ENCODE assay signal across 8 mouse cellular contexts in the genomic region with DNA sequence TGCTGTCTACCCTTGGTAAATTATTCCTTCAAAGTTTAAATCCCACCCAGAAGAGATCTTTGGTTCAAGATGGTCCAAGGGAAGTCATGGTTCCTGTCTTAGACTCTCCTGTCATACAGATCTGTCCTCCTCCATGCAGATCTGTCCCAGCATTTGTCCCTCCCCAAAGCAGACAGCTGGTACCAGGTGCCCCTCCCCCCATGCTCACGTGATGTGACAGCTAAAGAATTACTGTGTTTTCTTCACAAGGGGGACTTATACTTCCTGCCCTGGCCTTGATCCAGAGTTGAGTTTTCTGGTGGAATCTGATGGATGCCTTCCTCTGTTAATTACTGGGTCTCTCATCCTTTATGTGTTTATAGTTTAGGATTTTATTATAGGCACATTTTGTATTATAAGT. TPM values are rescaled to one million over a fixed set of nuclear protein-coding genes. Genes with fewer than 3 reads are reported as not detected.
DNase-seq lines count a peak whose midpoint lies in the region; ATAC-seq and TF ChIP-seq lines count a peak whose summit lies in the region.

No protein-coding gene starts in this region.

- H3K79me3 ChIP-seq in C2C12 (ENCODE audit: low read depth): no peaks in the 10 kb centered on the region

- peaks cover 59% of the 10 kb centered on the region for H3K4me1 ChIP-seq in forebrain, embryonic 15.5 days
- peaks cover 20% of the 10 kb centered on the region; the same call in 1 of the 2 replicates for H3K4me1 ChIP-seq in kidney, embryonic 14.5 days (ENCODE audit: control insufficient read depth, insufficient read depth, low read length)
- peaks cover 2% of the 10 kb centered on the region; the same call in 1 of the 2 replicates for H3K4me1 ChIP-seq in spleen, adult 2 months (ENCODE audit: control insufficient read depth, insufficient read depth, insufficient read length)

- no peaks in the 10 kb centered on the region for H3K79me2 ChIP-seq in C2C12 (ENCODE audit: control insufficient read depth, insufficient read depth)

- H3K36me3 ChIP-seq in C2C12 (ENCODE audit: control insufficient read depth, insufficient read depth): no peaks in the 10 kb centered on the region
- 0 out of 2 replicates have a peak, but pooled peaks cover 2% of the 10 kb centered on the region for H3K36me3 ChIP-seq in forebrain, embryonic 15.5 days
- no peaks in the 10 kb centered on the region for H3K36me3 ChIP-seq in kidney, embryonic 14.5 days (ENCODE audit: control insufficient read depth, insufficient read depth, low read length)
- H3K36me3 ChIP-seq in spleen, adult 2 months (ENCODE audit: control insufficient read depth, insufficient read depth, low read length): no peaks in the 10 kb centered on the region

- whole genome bisulfite sequencing in forebrain, embryonic 15.5 days: 0% methylated on average over 1 of the region's 1 CpGs
- WGBS in kidney, embryonic 14.5 days: 6% methylated on average over 1 of the region's 1 CpGs
- 0% methylated on average over 1 of the region's 1 CpGs for WGBS in spleen, adult 2 months

- no peak overlapping the region for H3ac ChIP-seq in C2C12 (ENCODE audit: control insufficient read depth, insufficient read length, low read depth)

- TF ChIP-seq POLR2A in spleen, adult 2 months (IDR thresholded peaks at IDR 0.05; ENCODE audit: low read depth, low read length): no peak

- ATAC-seq in forebrain, embryonic 15.5 days (replicated peaks): peak; percentile 9; the same call in 1 of the 2 replicates
- ATAC-seq in kidney, embryonic 14.5 days (ENCODE audit: low FRiP score, low TSS enrichment): 0 out of 2 replicates have a peak, but pooled peaks have one; percentile 11

- H3K9me3 ChIP-seq in forebrain, embryonic 15.5 days: no peaks in the 10 kb centered on the region
- no peaks in the 10 kb centered on the region for H3K9me3 ChIP-seq in kidney, embryonic 14.5 days (ENCODE audit: control insufficient read depth, low read length)

- H3K27me3 ChIP-seq in C2C12 (ENCODE audit: control insufficient read depth, insufficient read depth, insufficient read length): no peaks in the 10 kb centered on the region
- H3K27me3 ChIP-seq in forebrain, embryonic 15.5 days: no peaks in the 10 kb centered on the region
- H3K27me3 ChIP-seq in kidney, embryonic 14.5 days (ENCODE audit: control insufficient read depth, insufficient read depth, low read length): no peaks in the 10 kb centered on the region
- no peaks in the 10 kb centered on the region for H3K27me3 ChIP-seq in spleen, adult 2 months (ENCODE audit: control insufficient read depth, insufficient read depth, low read length)

- no peak overlapping the region for H3K9ac ChIP-seq in forebrain, embryonic 15.5 days (replicated peaks)
- no peak overlapping the region for H3K9ac ChIP-seq in kidney, embryonic 14.5 days (ENCODE audit: low read depth, low read length)

- H3K27ac ChIP-seq in forebrain, embryonic 15.5 days (replicated peaks): peak overlapping the region; percentile 84
- peak overlapping the region; percentile 4; the same call in 1 of the 2 replicates for H3K27ac ChIP-seq in kidney, embryonic 14.5 days (ENCODE audit: low read depth, low read length)
- H3K27ac ChIP-seq in spleen, adult 2 months (ENCODE audit: insufficient read depth, low read length): no peak overlapping the region

- no peak overlapping the region for H3K4me3 ChIP-seq in C2C12 (ENCODE audit: insufficient read depth, poor library complexity, severe bottlenecking)
- no peak overlapping the region for H3K4me3 ChIP-seq in forebrain, embryonic 15.5 days
- no peak overlapping the region for H3K4me3 ChIP-seq in kidney, embryonic 14.5 days (ENCODE audit: low read length)
- no peak overlapping the region; the same call in 1 of the 2 replicates for H3K4me3 ChIP-seq in spleen, adult 2 months (ENCODE audit: extremely low read depth, insufficient read depth, insufficient read length)

- peak overlapping the region; percentile 51; the same call in 1 of the 2 replicates for H3K4me2 ChIP-seq in forebrain, embryonic 15.5 days (replicated peaks)
- H3K4me2 ChIP-seq in kidney, embryonic 14.5 days (replicated peaks; ENCODE audit: low read depth, low read length): peak overlapping the region; percentile 46; the same call in 1 of the 2 replicates

- peak; percentile 66 for DNase-seq in adrenal gland, adult 2 months
- DNase-seq in lung, postnatal 36 days: peak; percentile 71
- peak; percentile 33 to 56 for DNase-seq in spleen, adult 2 months (ENCODE audit: low read depth in 1 of 2, low spot score in 2 of 2)
- DNase-seq in layer of hippocampus, postnatal 25 days (ENCODE audit: extremely low spot score in 1 of 2, low spot score in 1 of 2): no peak
- no peak for DNase-seq in cerebellum, adult 18-20 months

- TF ChIP-seq CTCF in C2C12 (IDR thresholded peaks at IDR 0.05; ENCODE audit: control insufficient read depth, insufficient read depth, insufficient read length): no peak
- no peak for TF ChIP-seq CTCF in spleen, adult 2 months (IDR thresholded peaks at IDR 0.05; ENCODE audit: extremely low read depth, insufficient read depth, insufficient read length, insufficient replicate concordance)

TF ChIP-seq in C2C12, 6 proteins besides CTCF, POLR2A, EP300 and RAD21:
- TF ChIP-seq USF1 (IDR thresholded peaks at IDR 0.05; ENCODE audit: low read depth): peak; percentile 70
- TF ChIP-seq CEBPB (IDR thresholded peaks at IDR 0.05; ENCODE audit: low read depth): no peak
- TF ChIP-seq MYOG (IDR thresholded peaks at IDR 0.05; ENCODE audit: control insufficient read depth, extremely low read depth, insufficient read length): no peak
- TF ChIP-seq MAX (IDR thresholded peaks at IDR 0.05): no peak

RNA-seq across cellular contexts. Expression of a gene that starts 0.7 kb away (rescaled TPM):
- 0.07 TPM for polyA plus RNA-seq in C2C12 (2012; fragmentation: generic; extraction: Trizol)
- total RNA-seq in adrenal gland, adult 2 months (2021): 10 to 100 TPM in 1 of 2 experiments, 1 to 10 TPM in 1; 9.7 to 13.2 TPM
- 1.2 and 1.5 TPM in 2 replicates for polyA plus RNA-seq in adrenal gland, adult 2 months (2012; rRNA removed)
- polyA plus RNA-seq in forebrain, embryonic 15.5 days (2015; fragmentation: Nextera tagmentation; extraction: Ambion mirVana): 42.5 and 44.4 TPM in 2 replicates
- 6.5 and 7.5 TPM in 2 replicates for polyA plus RNA-seq in kidney, embryonic 14.5 days (2014; fragmentation: Nextera tagmentation; extraction: Ambion mirVana)
- polyA plus RNA-seq in spleen, adult 2 months (2012; rRNA removed): 5.1 and 7.0 TPM in 2 replicates
- 1 to 10 TPM; 6.5 to 8.1 TPM for total RNA-seq in layer of hippocampus, postnatal 25 days (2021)

RNA-seq across cellular contexts. Expression of a gene that starts 8.4 kb away (rescaled TPM):
- 2.8 TPM for polyA plus RNA-seq in C2C12 (2012; fragmentation: generic; extraction: Trizol)
- 1 to 10 TPM; 2.1 to 4.5 TPM for total RNA-seq in adrenal gland, adult 2 months (2021)
- 0.61 and 0.95 TPM in 2 replicates for polyA plus RNA-seq in adrenal gland, adult 2 months (2012; rRNA removed)
- polyA plus RNA-seq in forebrain, embryonic 15.5 days (2015; fragmentation: Nextera tagmentation; extraction: Ambion mirVana): 39.2 and 42.1 TPM in 2 replicates
- polyA plus RNA-seq in kidney, embryonic 14.5 days (2014; fragmentation: Nextera tagmentation; extraction: Ambion mirVana): 1.5 and 2.7 TPM in 2 replicates
- 0.88 and 1.2 TPM in 2 replicates for polyA plus RNA-seq in spleen, adult 2 months (2012; rRNA removed)
- 1 to 10 TPM; 4.9 to 5.9 TPM for total RNA-seq in layer of hippocampus, postnatal 25 days (2021)

Comparison
In these comparisons a context has a peak if more than half of its experiments do, and no peak if none do; other contexts are left out.
1. DNase-seq: peak in adrenal gland, adult 2 months (single experiment), lung, postnatal 36 days (single experiment) and spleen, adult 2 months (2 of 2); none in layer of hippocampus, postnatal 25 days (0 of 2) and cerebellum, adult 18-20 months (0 of 2).
2. RNA of a gene that starts 8.4 kb away (polyA plus RNA-seq): 39.2 to 42.1 TPM in forebrain, embryonic 15.5 days; 2.8 TPM in C2C12 (single experiment), 1.5 to 2.7 TPM in kidney, embryonic 14.5 days, 0.88 to 1.2 TPM in spleen, adult 2 months and 0.61 to 0.95 TPM in adrenal gland, adult 2 months; every median in the first group is over 10 times any median in the second.